Mouse (Mus musculus): ENCODE measurements at regions not wholly inside any gene's neighbourhood (a gene's known extent, or its start where the extent isn't known, plus 50 kb on each side); places are given as distances from the start of the nearest gene placed in this dataset.

GRCm38 (mm10) chr12:25415232-25415631 lies 318.3 kb upstream of the Id2 start:
- Histone ChIP-seq H3K9ac (no peak overlapping the region), H3K4me3 (replicated peaks) (no peak overlapping the region), H3K4me2 (no peak overlapping the region), H3K9me3 (0 out of 2 replicates have a peak, but pooled peaks cover 3% of the 10 kb centered on the region), H3K4me1 (peaks cover 12% of the 10 kb centered on the region), H3K27ac (no peak overlapping the region), H3K36me3 (replicated peaks) (no peaks in the 10 kb centered on the region), H3K27me3 (no peaks in the 10 kb centered on the region)
- ATAC-seq (ENCODE audit: low FRiP score), result no peak
- 22% methylated on average over 2 of the region's 2 CpGs for WGBS

GRCm38 (mm10) chr12:25407301-25407700 lies 310.4 kb upstream of the Id2 start:
- Histone ChIP-seq H3K27me3 (no peaks in the 10 kb centered on the region), H3K4me3 (replicated peaks) (no peak overlapping the region), H3K9ac (no peak overlapping the region), H3K27ac (no peak overlapping the region), H3K9me3 (0 out of 2 replicates have a peak, but pooled peaks cover 3% of the 10 kb centered on the region), H3K4me1 (no peaks in the 10 kb centered on the region), H3K4me2 (no peak overlapping the region), H3K36me3 (replicated peaks) (no peaks in the 10 kb centered on the region)
- no peak for ATAC-seq (ENCODE audit: low FRiP score)
- 87% methylated on average over 2 of the region's 2 CpGs for WGBS

GRCm38 (mm10) chr12:25400326-25400725 lies 303.4 kb upstream of the Id2 start:
- 85% methylated on average over 5 of the region's 5 CpGs for WGBS
- no peaks in the 10 kb centered on the region for H3K27me3 ChIP-seq
- no peak overlapping the region for H3K4me3 ChIP-seq (replicated peaks)
- no peak for ATAC-seq (ENCODE audit: low FRiP score)
- H3K36me3 ChIP-seq (replicated peaks), result no peaks in the 10 kb centered on the region
- H3K4me1 ChIP-seq, result no peaks in the 10 kb centered on the region
- H3K9ac ChIP-seq, result no peak overlapping the region
- no peak overlapping the region for H3K4me2 ChIP-seq
- H3K9me3 ChIP-seq, result no peaks in the 10 kb centered on the region
- H3K27ac ChIP-seq, result no peak overlapping the region

- no peak overlapping the region for H3K4me2 ChIP-seq
- H3K27ac ChIP-seq, result no peak overlapping the region
- H3K9me3 ChIP-seq, result no peaks in the 10 kb centered on the region
- H3K4me1 ChIP-seq, result no peaks in the 10 kb centered on the region
- H3K9ac ChIP-seq, result no peak overlapping the region
- no peaks in the 10 kb centered on the region for H3K27me3 ChIP-seq
- no peak for ATAC-seq (ENCODE audit: low FRiP score)
- WGBS, result 79% methylated on average over 3 of the region's 3 CpGs
- H3K4me3 ChIP-seq (replicated peaks), result no peak overlapping the region
- no peaks in the 10 kb centered on the region for H3K36me3 ChIP-seq (replicated peaks)
These were observed 301.8 kb upstream of the Id2 start for GRCm38 (mm10) chr12:25398726-25399125.

- Histone ChIP-seq H3K9me3 (no peaks in the 10 kb centered on the region), H3K9ac (no peak overlapping the region), H3K4me2 (no peak overlapping the region), H3K27me3 (no peaks in the 10 kb centered on the region), H3K36me3 (replicated peaks) (no peaks in the 10 kb centered on the region), H3K27ac (no peak overlapping the region), H3K4me3 (replicated peaks) (no peak overlapping the region), H3K4me1 (no peaks in the 10 kb centered on the region)
- ATAC-seq (ENCODE audit: low FRiP score), result no peak
- 89% methylated on average over 3 of the region's 3 CpGs for WGBS
These were observed 297.4 kb upstream of the Id2 start for GRCm38 (mm10) chr12:25394326-25394725.

- no peaks in the 10 kb centered on the region for H3K36me3 ChIP-seq (replicated peaks)
- ATAC-seq (ENCODE audit: low FRiP score), result no peak
- H3K4me1 ChIP-seq, result no peaks in the 10 kb centered on the region
- no peaks in the 10 kb centered on the region for H3K9me3 ChIP-seq
- H3K27me3 ChIP-seq, result no peaks in the 10 kb centered on the region
- WGBS, result 82% methylated on average over 4 of the region's 4 CpGs
- H3K4me2 ChIP-seq, result no peak overlapping the region
- H3K4me3 ChIP-seq (replicated peaks), result no peak overlapping the region
- H3K9ac ChIP-seq, result no peak overlapping the region
- H3K27ac ChIP-seq, result no peak overlapping the region
These were observed 296.6 kb upstream of the Id2 start for GRCm38 (mm10) chr12:25393501-25393900.

- no peak overlapping the region for H3K9ac ChIP-seq
- H3K27me3 ChIP-seq, result no peaks in the 10 kb centered on the region
- H3K4me2 ChIP-seq, result no peak overlapping the region
- no peaks in the 10 kb centered on the region for H3K4me1 ChIP-seq
- H3K36me3 ChIP-seq (replicated peaks), result no peaks in the 10 kb centered on the region
- H3K27ac ChIP-seq, result no peak overlapping the region
- no peaks in the 10 kb centered on the region for H3K9me3 ChIP-seq
- no peak overlapping the region for H3K4me3 ChIP-seq (replicated peaks)
- ATAC-seq (ENCODE audit: low FRiP score), result no peak
- WGBS, result 78% methylated on average over 5 of the region's 5 CpGs
These were observed 292.3 kb upstream of the Id2 start for GRCm38 (mm10) chr12:25389202-25389601.

- no peaks in the 10 kb centered on the region for H3K27me3 ChIP-seq
- whole genome bisulfite sequencing, result 62% methylated on average over 5 of the region's 5 CpGs
- no peak overlapping the region for H3K9ac ChIP-seq
- no peaks in the 10 kb centered on the region for H3K4me1 ChIP-seq
- no peak overlapping the region for H3K27ac ChIP-seq
- H3K4me3 ChIP-seq (replicated peaks), result no peak overlapping the region
- no peak overlapping the region for H3K4me2 ChIP-seq
- no peak for ATAC-seq (ENCODE audit: low FRiP score)
- H3K9me3 ChIP-seq, result no peaks in the 10 kb centered on the region
- H3K36me3 ChIP-seq (replicated peaks), result no peaks in the 10 kb centered on the region
These were observed 290.9 kb upstream of the Id2 start for GRCm38 (mm10) chr12:25387791-25388280.

- no peak for ATAC-seq (ENCODE audit: low FRiP score)
These were observed 286.0 kb upstream of the Id2 start for GRCm38 (mm10) chr12:25382961-25383360.

GRCm38 (mm10) chr12:25382475-25382874 lies 285.5 kb upstream of the Id2 start:
- Histone ChIP-seq H3K4me3 (replicated peaks) (no peak overlapping the region), H3K9me3 (no peaks in the 10 kb centered on the region), H3K36me3 (replicated peaks) (no peaks in the 10 kb centered on the region), H3K27ac (no peak overlapping the region), H3K4me1 (peaks cover 8% of the 10 kb centered on the region; the same call in 1 of the 2 replicates), H3K9ac (no peak overlapping the region), H3K4me2 (no peak overlapping the region), H3K27me3 (no peaks in the 10 kb centered on the region)
- 93% methylated on average over 2 of the region's 2 CpGs for WGBS
- no peak for ATAC-seq (ENCODE audit: low FRiP score)

More at GRCm38 (mm10) chr12:25382961-25383360, 286.0 kb upstream of the Id2 start:
- no peak overlapping the region for H3K27ac ChIP-seq
- H3K36me3 ChIP-seq (replicated peaks), result no peaks in the 10 kb centered on the region
- no peak overlapping the region for H3K9ac ChIP-seq
- no peak overlapping the region for H3K4me3 ChIP-seq (replicated peaks)
- no peaks in the 10 kb centered on the region for H3K27me3 ChIP-seq
- no peak overlapping the region for H3K4me2 ChIP-seq
- 78% methylated on average over 6 of the region's 6 CpGs for WGBS
- H3K9me3 ChIP-seq, result no peaks in the 10 kb centered on the region
- H3K4me1 ChIP-seq, result peaks cover 8% of the 10 kb centered on the region; the same call in 1 of the 2 replicates

GRCm38 (mm10) chr12:25381619-25382018 lies 284.7 kb upstream of the Id2 start:
- ATAC-seq (ENCODE audit: low FRiP score), result no peak
- no peaks in the 10 kb centered on the region for H3K36me3 ChIP-seq (replicated peaks)
- H3K27me3 ChIP-seq, result no peaks in the 10 kb centered on the region
- 52% methylated on average over 4 of the region's 4 CpGs for WGBS
- no peak overlapping the region for H3K4me3 ChIP-seq (replicated peaks)
- H3K4me1 ChIP-seq, result peaks cover 8% of the 10 kb centered on the region; the same call in 1 of the 2 replicates
- H3K4me2 ChIP-seq, result no peak overlapping the region
- H3K9ac ChIP-seq, result no peak overlapping the region
- no peak overlapping the region for H3K27ac ChIP-seq
- H3K9me3 ChIP-seq, result no peaks in the 10 kb centered on the region

GRCm38 (mm10) chr12:25379996-25380395 lies 283.1 kb upstream of the Id2 start:
- ATAC-seq (ENCODE audit: low FRiP score), result no peak
- no peak overlapping the region for H3K9ac ChIP-seq
- no peak overlapping the region for H3K4me3 ChIP-seq (replicated peaks)
- no peaks in the 10 kb centered on the region for H3K36me3 ChIP-seq (replicated peaks)
- no peak overlapping the region for H3K27ac ChIP-seq
- no peaks in the 10 kb centered on the region for H3K9me3 ChIP-seq
- H3K4me1 ChIP-seq, result peaks cover 13% of the 10 kb centered on the region
- WGBS, result 99% methylated on average over 3 of the region's 3 CpGs
- H3K4me2 ChIP-seq, result no peak overlapping the region
- H3K27me3 ChIP-seq, result no peaks in the 10 kb centered on the region

- no peak overlapping the region for H3K27ac ChIP-seq
- H3K4me3 ChIP-seq (replicated peaks), result no peak overlapping the region
- no peaks in the 10 kb centered on the region for H3K9me3 ChIP-seq
- no peak for ATAC-seq (ENCODE audit: low FRiP score)
- H3K4me1 ChIP-seq, result peaks cover 13% of the 10 kb centered on the region
- no peaks in the 10 kb centered on the region for H3K27me3 ChIP-seq
- H3K9ac ChIP-seq, result no peak overlapping the region
- no peak overlapping the region for H3K4me2 ChIP-seq
- H3K36me3 ChIP-seq (replicated peaks), result no peaks in the 10 kb centered on the region
- WGBS, result 79% methylated on average over 9 of the region's 9 CpGs
These were observed 282.1 kb upstream of the Id2 start for GRCm38 (mm10) chr12:25379016-25379415.
